Mouse (Mus musculus) midbrain, embryonic 11.5 days (tissue): ENCODE measurements around the gene Dclk1. TPM values are rescaled to one million over a fixed set of nuclear protein-coding genes. Genes with fewer than 3 reads are reported as not detected.

Source experiments
- ATAC-seq: fragments of 200-750 bp; cut with Nextera tagmentation; 2 replicates; pipeline ENCODE4 v1.8.0; 2017; ENCODE audit warnings: moderate TSS enrichment, moderate library complexity; ENCODE audit not compliant: low FRiP score
- DNase-seq: peaks from one replicate; pipeline ENCODE4 v3.0.0; 2015; ENCODE audit warnings: low spot score; ENCODE audit errors: missing footprints
- H3K27ac ChIP-seq: fragments of 300-500 bp; sonication (generic); 2 replicates; pipeline ENCODE4 v1.5.1; 2014; ENCODE audit warnings: low read depth, low read length
- H3K27me3 ChIP-seq: fragments of 300-500 bp; sonication (generic); 2 replicates; pipeline ENCODE4 v1.6.1; 2014; ENCODE audit warnings: mild to moderate bottlenecking, low read length, moderate library complexity, mixed read lengths; ENCODE audit not compliant: control insufficient read depth, insufficient read depth
- H3K36me3 ChIP-seq: fragments of 300-500 bp; sonication (generic); 2 replicates; pipeline ENCODE4 v1.6.1; 2014; ENCODE audit warnings: mild to moderate bottlenecking, low read length, moderate library complexity, mixed read lengths; ENCODE audit not compliant: control insufficient read depth, insufficient read depth
- H3K4me1 ChIP-seq: fragments of 300-500 bp; sonication (generic); 2 replicates; pipeline ENCODE4 v1.6.1; 2014; ENCODE audit warnings: low read length; ENCODE audit not compliant: control insufficient read depth, insufficient read depth
- H3K4me2 ChIP-seq: fragments of 300-500 bp; sonication (generic); 2 replicates; pipeline ENCODE4 v1.6.1; 2014; ENCODE audit warnings: mild to moderate bottlenecking, moderate library complexity
- H3K4me3 ChIP-seq: fragments of 300-500 bp; sonication (generic); 2 replicates; pipeline ENCODE4 v1.5.1; 2014; ENCODE audit warnings: low read depth, low read length
- H3K9ac ChIP-seq: fragments of 300-500 bp; sonication (generic); 2 replicates; pipeline ENCODE4 v1.6.1; 2014; ENCODE audit warnings: low read length
- H3K9me3 ChIP-seq: fragments of 300-500 bp; sonication (generic); 2 replicates; pipeline ENCODE4 v1.6.1; 2016; ENCODE audit warnings: low read length; ENCODE audit not compliant: control insufficient read depth
- WGBS: fragments of 180-500 bp; shearing (Covaris S2); extraction: QIAGEN DNeasy Blood & Tissue Kit; methylation state at CpG from one replicate; pipeline ENCODE4 v1.1.7; 2014; 5-methylcytosine and 5-hydroxymethylcytosine counted together
- polyA plus RNA-seq: library from polyadenylated mRNA; unstranded; fragments of >200 nt; fragmentation: Nextera tagmentation; extraction: Ambion mirVana; gene quantifications from 2 replicates; pipeline ENCODE4 v1.2.1, GENCODE M21; 2014

Dclk1 gene
- polyA plus RNA-seq, 1 experiment from 2014 or later = 63.2 TPM

GRCm38 (mm10) chr3:55438824-55439446 is 196.8 kb downstream of the Dclk1 start:
- ATAC-seq (no peak), DNase-seq (no peak)
- no peak overlapping the region for H3K27ac ChIP-seq
- 84% methylated on average over 7 of the region's 7 CpGs for WGBS
- no peaks in the 10 kb centered on the region for H3K36me3 ChIP-seq
- no peaks in the 10 kb centered on the region for H3K4me1 ChIP-seq
- H3K27me3 ChIP-seq = no peaks in the 10 kb centered on the region
- no peak overlapping the region for H3K4me2 ChIP-seq
- no peak overlapping the region for H3K4me3 ChIP-seq
- H3K9me3 ChIP-seq = no peaks in the 10 kb centered on the region
- no peak overlapping the region for H3K9ac ChIP-seq

- Histone ChIP-seq H3K27ac (no peak overlapping the region), H3K4me2 (no peak overlapping the region), H3K4me1 (no peaks in the 10 kb centered on the region), H3K27me3 (no peaks in the 10 kb centered on the region), H3K9me3 (no peaks in the 10 kb centered on the region), H3K9ac (no peak overlapping the region), H3K36me3 (no peaks in the 10 kb centered on the region), H3K4me3 (no peak overlapping the region)
- WGBS = 81% methylated on average over 8 of the region's 8 CpGs
- ATAC-seq = no peak
- DNase-seq = no peak
Observed at GRCm38 (mm10) chr3:55440342-55440741, 198.2 kb downstream of the Dclk1 start.

GRCm38 (mm10) chr3:55442012-55442645 is 200.0 kb downstream of the Dclk1 start:
- Histone ChIP-seq H3K4me1 (no peaks in the 10 kb centered on the region), H3K27me3 (no peaks in the 10 kb centered on the region), H3K9ac (no peak overlapping the region), H3K9me3 (no peaks in the 10 kb centered on the region), H3K4me2 (no peak overlapping the region), H3K4me3 (no peak overlapping the region), H3K36me3 (no peaks in the 10 kb centered on the region), H3K27ac (no peak overlapping the region)
- ATAC-seq (no peak), DNase-seq (no peak)
- 85% methylated on average over 11 of the region's 11 CpGs for WGBS

- DNase-seq = no peak
- Histone ChIP-seq H3K4me2 (no peak overlapping the region), H3K4me1 (no peaks in the 10 kb centered on the region), H3K9me3 (no peaks in the 10 kb centered on the region), H3K27ac (no peak overlapping the region), H3K36me3 (no peaks in the 10 kb centered on the region), H3K27me3 (no peaks in the 10 kb centered on the region), H3K4me3 (no peak overlapping the region), H3K9ac (no peak overlapping the region)
- 92% methylated on average over 8 of the region's 8 CpGs for WGBS
- ATAC-seq = no peak
Observed at GRCm38 (mm10) chr3:55443271-55443670, 201.1 kb downstream of the Dclk1 start.

- DNase-seq = no peak
- Histone ChIP-seq H3K9ac (no peak overlapping the region), H3K27me3 (no peaks in the 10 kb centered on the region), H3K9me3 (no peaks in the 10 kb centered on the region), H3K27ac (no peak overlapping the region), H3K4me1 (no peaks in the 10 kb centered on the region), H3K4me3 (no peak overlapping the region), H3K36me3 (no peaks in the 10 kb centered on the region), H3K4me2 (no peak overlapping the region)
- 94% methylated on average over 2 of the region's 2 CpGs for WGBS
- no peak for ATAC-seq
Observed at GRCm38 (mm10) chr3:55443725-55444124, 201.6 kb downstream of the Dclk1 start.

GRCm38 (mm10) chr3:55446681-55447080 is 204.5 kb downstream of the Dclk1 start:
- no peak overlapping the region for H3K4me2 ChIP-seq
- no peaks in the 10 kb centered on the region for H3K4me1 ChIP-seq
- H3K27me3 ChIP-seq = no peaks in the 10 kb centered on the region
- no peak overlapping the region for H3K27ac ChIP-seq
- H3K9me3 ChIP-seq = no peaks in the 10 kb centered on the region
- no peaks in the 10 kb centered on the region for H3K36me3 ChIP-seq
- DNase-seq (no peak), ATAC-seq (no peak)
- no peak overlapping the region for H3K4me3 ChIP-seq
- WGBS = 89% methylated on average over 7 of the region's 7 CpGs
- no peak overlapping the region for H3K9ac ChIP-seq

GRCm38 (mm10) chr3:55447486-55448460 is 205.6 kb downstream of the Dclk1 start:
- no peaks in the 10 kb centered on the region for H3K36me3 ChIP-seq

GRCm38 (mm10) chr3:55449148-55449547 is 207.0 kb downstream of the Dclk1 start:
- H3K27ac ChIP-seq = no peak overlapping the region
- no peak overlapping the region for H3K4me2 ChIP-seq
- no peak for ATAC-seq
- DNase-seq = no peak
- H3K36me3 ChIP-seq = no peaks in the 10 kb centered on the region
- H3K4me3 ChIP-seq = no peak overlapping the region
- H3K4me1 ChIP-seq = no peaks in the 10 kb centered on the region
- no peaks in the 10 kb centered on the region for H3K27me3 ChIP-seq
- no peak overlapping the region for H3K9ac ChIP-seq
- WGBS = 97% methylated on average over 2 of the region's 2 CpGs
- no peaks in the 10 kb centered on the region for H3K9me3 ChIP-seq

More at GRCm38 (mm10) chr3:55447486-55448460, 205.6 kb downstream of the Dclk1 start:
- H3K4me3 ChIP-seq = no peak overlapping the region
- WGBS = 83% methylated on average over 5 of the region's 5 CpGs
- H3K4me1 ChIP-seq = no peaks in the 10 kb centered on the region
- H3K9ac ChIP-seq = no peak overlapping the region
- H3K27ac ChIP-seq = no peak overlapping the region
- no peaks in the 10 kb centered on the region for H3K27me3 ChIP-seq
- H3K9me3 ChIP-seq = no peaks in the 10 kb centered on the region
- H3K4me2 ChIP-seq = no peak overlapping the region
- DNase-seq = no peak
- no peak for ATAC-seq

- no peak overlapping the region for H3K9ac ChIP-seq
- H3K9me3 ChIP-seq = no peaks in the 10 kb centered on the region
- H3K27me3 ChIP-seq = no peaks in the 10 kb centered on the region
- WGBS = 94% methylated on average over 14 of the region's 14 CpGs
- no peaks in the 10 kb centered on the region for H3K36me3 ChIP-seq
- ATAC-seq (no peak), DNase-seq (no peak)
- H3K4me3 ChIP-seq = no peak overlapping the region
- no peaks in the 10 kb centered on the region for H3K4me1 ChIP-seq
- no peak overlapping the region for H3K27ac ChIP-seq
- H3K4me2 ChIP-seq = no peak overlapping the region
Observed at GRCm38 (mm10) chr3:55451035-55451434, 208.9 kb downstream of the Dclk1 start.
